Mouse (Mus musculus): ENCODE data around the gene Usp19. TPM values are rescaled to one million over a fixed set of nuclear protein-coding genes. Genes with fewer than 3 reads are reported as not detected.

The Usp19 gene
- polyA plus RNA-seq, 1 experiment from 2014 or later: 104 TPM

Other genes starting within 250 kb of the Usp19 start
- 55.6 and 63.4 TPM in 2 replicates for gene Dag1, start 226.6 kb upstream of the Usp19 start, polyA plus RNA-seq (2016; fragmentation: Nextera tagmentation; extraction: Ambion mirVana)
- 81.2 and 87.0 TPM in 2 replicates for gene Nicn1, start 200.2 kb upstream of the Usp19 start, polyA plus RNA-seq (2016; fragmentation: Nextera tagmentation; extraction: Ambion mirVana)
- gene Amt, start 193.7 kb upstream of the Usp19 start, polyA plus RNA-seq (2016; fragmentation: Nextera tagmentation; extraction: Ambion mirVana): 18.9 and 24.8 TPM in 2 replicates
- gene Rhoa, start 184.5 kb upstream of the Usp19 start, polyA plus RNA-seq (2016; fragmentation: Nextera tagmentation; extraction: Ambion mirVana): 313 and 363 TPM in 2 replicates
- 44.3 and 47.5 TPM in 2 replicates for gene Tcta, start 184.4 kb upstream of the Usp19 start, polyA plus RNA-seq (2016; fragmentation: Nextera tagmentation; extraction: Ambion mirVana)
- gene Gpx1, start 151.7 kb upstream of the Usp19 start, polyA plus RNA-seq (2016; fragmentation: Nextera tagmentation; extraction: Ambion mirVana): 656 and 664 TPM in 2 replicates
- gene Usp4, start 142.7 kb upstream of the Usp19 start, polyA plus RNA-seq (2016; fragmentation: Nextera tagmentation; extraction: Ambion mirVana): 124 and 138 TPM in 2 replicates
- gene 1700102P08Rik, start 97.8 kb upstream of the Usp19 start, polyA plus RNA-seq (2016; fragmentation: Nextera tagmentation; extraction: Ambion mirVana): 1.3 and 1.7 TPM in 2 replicates
- 0.80 and 0.84 TPM in 2 replicates for gene Ccdc36, start 62.1 kb upstream of the Usp19 start, polyA plus RNA-seq (2016; fragmentation: Nextera tagmentation; extraction: Ambion mirVana)
- gene BC048562, start 54.1 kb upstream of the Usp19 start, polyA plus RNA-seq (2016; fragmentation: Nextera tagmentation; extraction: Ambion mirVana): not detected in 2 replicates
- gene Ccdc71, start 30.1 kb upstream of the Usp19 start, polyA plus RNA-seq (2016; fragmentation: Nextera tagmentation; extraction: Ambion mirVana): 44.8 and 49.4 TPM in 2 replicates
- gene Klhdc8b, start 29.0 kb upstream of the Usp19 start, polyA plus RNA-seq (2016; fragmentation: Nextera tagmentation; extraction: Ambion mirVana): 51.1 and 63.4 TPM in 2 replicates
- 28.6 and 29.4 TPM in 2 replicates for gene Lamb2, start 10.9 kb upstream of the Usp19 start, polyA plus RNA-seq (2016; fragmentation: Nextera tagmentation; extraction: Ambion mirVana)
- 86.9 and 89.9 TPM in 2 replicates for gene Qars, start 17.1 kb downstream of the Usp19 start, polyA plus RNA-seq (2016; fragmentation: Nextera tagmentation; extraction: Ambion mirVana)
- 162 and 164 TPM in 2 replicates for gene Qrich1, start 26.2 kb downstream of the Usp19 start, polyA plus RNA-seq (2016; fragmentation: Nextera tagmentation; extraction: Ambion mirVana)
- 124 and 134 TPM in 2 replicates for gene Impdh2, start 69.7 kb downstream of the Usp19 start, polyA plus RNA-seq (2016; fragmentation: Nextera tagmentation; extraction: Ambion mirVana)
- 67.3 and 69.0 TPM in 2 replicates for gene Ndufaf3, start 76.8 kb downstream of the Usp19 start, polyA plus RNA-seq (2016; fragmentation: Nextera tagmentation; extraction: Ambion mirVana)
- gene Dalrd3, start 79.3 kb downstream of the Usp19 start, polyA plus RNA-seq (2016; fragmentation: Nextera tagmentation; extraction: Ambion mirVana): 240 and 254 TPM in 2 replicates
- gene Wdr6, start 88.1 kb downstream of the Usp19 start, polyA plus RNA-seq (2016; fragmentation: Nextera tagmentation; extraction: Ambion mirVana): 285 and 286 TPM in 2 replicates
- gene P4htm, start 107.1 kb downstream of the Usp19 start, polyA plus RNA-seq (2016; fragmentation: Nextera tagmentation; extraction: Ambion mirVana): 20.9 and 21.3 TPM in 2 replicates
- gene Arih2, start 158.8 kb downstream of the Usp19 start, polyA plus RNA-seq (2016; fragmentation: Nextera tagmentation; extraction: Ambion mirVana): 56.2 and 57.2 TPM in 2 replicates
- gene Slc25a20, start 171.5 kb downstream of the Usp19 start, polyA plus RNA-seq (2016; fragmentation: Nextera tagmentation; extraction: Ambion mirVana): 40.1 and 41.8 TPM in 2 replicates
- gene Prkar2a, start 198.7 kb downstream of the Usp19 start, polyA plus RNA-seq (2016; fragmentation: Nextera tagmentation; extraction: Ambion mirVana): 59.2 and 66.4 TPM in 2 replicates